Mouse (Mus musculus): Measurements from ENCODE around the gene Olfr1255. TPM values are rescaled to one million over a fixed set of nuclear protein-coding genes. Genes with fewer than 3 reads are reported as not detected.

The Olfr1255 gene
- polyA plus RNA-seq (2012; rRNA removed) = not detected in 2 replicates

GRCm38 (mm10) chr2:89811751-89812150, at the start of gene Olfr1255:
TSS of gene Olfr1255 (plus strand) at chr2:89812051.

GRCm38 (mm10) chr2:89793519-89793918, 18.3 kb upstream of the Olfr1255 start, which contains the start of gene Olfr1254:
TSS of gene Olfr1254 (minus strand) at chr2:89793619.

GRCm38 (mm10) chr2:89841455-89841854, 29.6 kb downstream of the Olfr1255 start, which contains the start of gene Olfr1256:
TSS of gene Olfr1256 (minus strand) at chr2:89841555.

GRCm38 (mm10) chr2:89848105-89848504, 36.3 kb downstream of the Olfr1255 start, which contains the start of gene Olfr48:
TSS of gene Olfr48 (minus strand) at chr2:89848205.

Other genes starting within 250 kb of the Olfr1255 start
- not detected in 2 replicates for gene Olfr1245, start 233.6 kb upstream of the Olfr1255 start, polyA plus RNA-seq (2012; rRNA removed)
- not detected in 2 replicates for gene Olfr1246, start 218.9 kb upstream of the Olfr1255 start, polyA plus RNA-seq (2012; rRNA removed)
- not detected in 2 replicates for gene Olfr1247, start 197.9 kb upstream of the Olfr1255 start, polyA plus RNA-seq (2012; rRNA removed)
- not detected in 2 replicates for gene Olfr1248, start 193.8 kb upstream of the Olfr1255 start, polyA plus RNA-seq (2012; rRNA removed)
- not detected in 2 replicates for gene Olfr1249, start 177.1 kb upstream of the Olfr1255 start, polyA plus RNA-seq (2012; rRNA removed)
- not detected in 2 replicates for gene Olfr1250, start 150.6 kb upstream of the Olfr1255 start, polyA plus RNA-seq (2012; rRNA removed)
- not detected in 2 replicates for gene Olfr1251, start 140.1 kb upstream of the Olfr1255 start, polyA plus RNA-seq (2012; rRNA removed)
- gene Olfr1252, start 87.0 kb upstream of the Olfr1255 start, polyA plus RNA-seq (2012; rRNA removed) = not detected in 2 replicates
- not detected in 2 replicates for gene Olfr1253, start 55.0 kb upstream of the Olfr1255 start, polyA plus RNA-seq (2012; rRNA removed)
- not detected in 2 replicates for gene Olfr1254, start 18.4 kb upstream of the Olfr1255 start, polyA plus RNA-seq (2012; rRNA removed)
- not detected in 2 replicates for gene Olfr1256, start 29.5 kb downstream of the Olfr1255 start, polyA plus RNA-seq (2012; rRNA removed)
- gene Olfr48, start 36.2 kb downstream of the Olfr1255 start, polyA plus RNA-seq (2012; rRNA removed) = not detected in 2 replicates
- not detected in 2 replicates for gene Olfr1257, start 66.4 kb downstream of the Olfr1255 start, polyA plus RNA-seq (2012; rRNA removed)
- not detected in 2 replicates for gene Olfr1258, start 115.3 kb downstream of the Olfr1255 start, polyA plus RNA-seq (2012; rRNA removed)
- gene Olfr1259, start 136.6 kb downstream of the Olfr1255 start, polyA plus RNA-seq (2012; rRNA removed) = not detected in 2 replicates
- not detected in 2 replicates for gene Olfr1260, start 162.3 kb downstream of the Olfr1255 start, polyA plus RNA-seq (2012; rRNA removed)
- gene Olfr1261, start 179.2 kb downstream of the Olfr1255 start, polyA plus RNA-seq (2012; rRNA removed) = not detected in 2 replicates
- not detected in 2 replicates for gene Olfr1262, start 188.1 kb downstream of the Olfr1255 start, polyA plus RNA-seq (2012; rRNA removed)
- not detected in 2 replicates for gene Olfr1263, start 200.1 kb downstream of the Olfr1255 start, polyA plus RNA-seq (2012; rRNA removed)
- gene Olfr1264, start 213.5 kb downstream of the Olfr1255 start, polyA plus RNA-seq (2012; rRNA removed) = not detected in 2 replicates
- not detected in 2 replicates for gene Olfr1265, start 223.3 kb downstream of the Olfr1255 start, polyA plus RNA-seq (2012; rRNA removed)